Mouse (Mus musculus): ENCODE measurements around the gene Myo15. TPM values are rescaled to one million over a fixed set of nuclear protein-coding genes. Genes with fewer than 3 reads are reported as not detected.

Myo15 gene
- polyA plus RNA-seq, 1 experiment from 2014 or later = 0.18 TPM

Other genes starting within 250 kb of the Myo15 start
- gene Srebf1, start 246.8 kb upstream of the Myo15 start, polyA plus RNA-seq (2015; fragmentation: Nextera tagmentation; extraction: Ambion mirVana) = 89.5 and 108 TPM in 2 replicates
- 22.3 and 27.1 TPM in 2 replicates for gene Tom1l2, start 116.4 kb upstream of the Myo15 start, polyA plus RNA-seq (2015; fragmentation: Nextera tagmentation; extraction: Ambion mirVana)
- gene Drc3, start 116.0 kb upstream of the Myo15 start, polyA plus RNA-seq (2015; fragmentation: Nextera tagmentation; extraction: Ambion mirVana) = 1.9 and 2.1 TPM in 2 replicates
- 24.5 and 24.6 TPM in 2 replicates for gene Gid4, start 52.2 kb upstream of the Myo15 start, polyA plus RNA-seq (2015; fragmentation: Nextera tagmentation; extraction: Ambion mirVana)
- gene Atpaf2, start 50.9 kb upstream of the Myo15 start, polyA plus RNA-seq (2015; fragmentation: Nextera tagmentation; extraction: Ambion mirVana) = 57.6 and 62.7 TPM in 2 replicates
- gene Drg2, start 14.7 kb upstream of the Myo15 start, polyA plus RNA-seq (2015; fragmentation: Nextera tagmentation; extraction: Ambion mirVana) = 96.7 and 101 TPM in 2 replicates
- 39.5 and 44.9 TPM in 2 replicates for gene Alkbh5, start 67.0 kb downstream of the Myo15 start, polyA plus RNA-seq (2015; fragmentation: Nextera tagmentation; extraction: Ambion mirVana)
- gene Llgl1, start 230.4 kb downstream of the Myo15 start, polyA plus RNA-seq (2015; fragmentation: Nextera tagmentation; extraction: Ambion mirVana) = 32.6 and 34.3 TPM in 2 replicates

Data from intestine, embryonic 15.5 days (tissue).